Mouse (Mus musculus) limb, embryonic 14.5 days (tissue): ENCODE measurements at regions not wholly inside any gene's neighbourhood (a gene's known extent, or its start where the extent isn't known, plus 50 kb on each side); places are given as distances from the start of the nearest gene placed in this dataset.

Experiments used
- ATAC-seq: fragments of 200-750 bp; cut with Nextera tagmentation; 2 replicates; pipeline ENCODE4 v1.8.0; 2017; ENCODE audit warnings: low read depth, moderate number of reproducible peaks, moderate TSS enrichment; ENCODE audit not compliant: low FRiP score
- DNase-seq: peaks from one replicate; pipeline ENCODE4 v3.0.0-alpha.2; 2015; ENCODE audit warnings: low spot score
- H3K27ac ChIP-seq: fragments of 300-500 bp; sonication (generic); replicated peaks from 2 replicates; pipeline ENCODE4 v1.5.1; 2014; ENCODE audit warnings: low read depth, mild to moderate bottlenecking, low read length, moderate library complexity, mixed read lengths
- H3K27me3 ChIP-seq: fragments of 300-500 bp; sonication (generic); 2 replicates; pipeline ENCODE4 v1.6.1; 2014; ENCODE audit warnings: low read length, mixed read lengths; ENCODE audit not compliant: control insufficient read depth, insufficient read depth
- H3K36me3 ChIP-seq: fragments of 300-500 bp; sonication (generic); 2 replicates; pipeline ENCODE4 v1.6.1; 2014; ENCODE audit warnings: mild to moderate bottlenecking, low read length, moderate library complexity, mixed read lengths; ENCODE audit not compliant: control insufficient read depth, insufficient read depth
- H3K4me1 ChIP-seq: fragments of 300-500 bp; sonication (generic); 2 replicates; pipeline ENCODE4 v1.6.1; 2014; ENCODE audit warnings: antibody characterized with exemption, low read length, mixed read lengths; ENCODE audit not compliant: control insufficient read depth, insufficient read depth
- H3K4me2 ChIP-seq: fragments of 300-500 bp; sonication (generic); replicated peaks from 2 replicates; pipeline ENCODE4 v1.6.1; 2014; ENCODE audit warnings: low read depth, mild to moderate bottlenecking, low read length, moderate library complexity; ENCODE audit not compliant: severe bottlenecking
- H3K4me3 ChIP-seq: fragments of 300-500 bp; sonication (generic); replicated peaks from 2 replicates; pipeline ENCODE4 v1.5.1; 2014; ENCODE audit warnings: low read length
- H3K9ac ChIP-seq: fragments of 300-500 bp; sonication (generic); 2 replicates; pipeline ENCODE4 v1.6.1; 2014; ENCODE audit warnings: mild to moderate bottlenecking, low read depth, low read length, moderate library complexity; ENCODE audit not compliant: severe bottlenecking
- H3K9me3 ChIP-seq: fragments of 300-500 bp; sonication (generic); 2 replicates; pipeline ENCODE4 v1.6.1; 2016; ENCODE audit warnings: low read length; ENCODE audit not compliant: control insufficient read depth
- POLR2A ChIP-seq: fragments of 200-500 bp; IDR thresholded peaks from 2 replicates; pipeline ENCODE4 v1.8.0; 2012; ENCODE audit warnings: inconsistent platforms, mild to moderate bottlenecking, moderate library complexity, borderline replicate concordance; ENCODE audit not compliant: insufficient read depth, insufficient read length; ENCODE audit errors: extremely low read depth
- WGBS: fragments of 180-500 bp; shearing (Covaris S2); extraction: QIAGEN DNeasy Blood & Tissue Kit; methylation state at CpG from one replicate; pipeline ENCODE4 v1.1.7; 2014; 5-methylcytosine and 5-hydroxymethylcytosine counted together

DNA sequence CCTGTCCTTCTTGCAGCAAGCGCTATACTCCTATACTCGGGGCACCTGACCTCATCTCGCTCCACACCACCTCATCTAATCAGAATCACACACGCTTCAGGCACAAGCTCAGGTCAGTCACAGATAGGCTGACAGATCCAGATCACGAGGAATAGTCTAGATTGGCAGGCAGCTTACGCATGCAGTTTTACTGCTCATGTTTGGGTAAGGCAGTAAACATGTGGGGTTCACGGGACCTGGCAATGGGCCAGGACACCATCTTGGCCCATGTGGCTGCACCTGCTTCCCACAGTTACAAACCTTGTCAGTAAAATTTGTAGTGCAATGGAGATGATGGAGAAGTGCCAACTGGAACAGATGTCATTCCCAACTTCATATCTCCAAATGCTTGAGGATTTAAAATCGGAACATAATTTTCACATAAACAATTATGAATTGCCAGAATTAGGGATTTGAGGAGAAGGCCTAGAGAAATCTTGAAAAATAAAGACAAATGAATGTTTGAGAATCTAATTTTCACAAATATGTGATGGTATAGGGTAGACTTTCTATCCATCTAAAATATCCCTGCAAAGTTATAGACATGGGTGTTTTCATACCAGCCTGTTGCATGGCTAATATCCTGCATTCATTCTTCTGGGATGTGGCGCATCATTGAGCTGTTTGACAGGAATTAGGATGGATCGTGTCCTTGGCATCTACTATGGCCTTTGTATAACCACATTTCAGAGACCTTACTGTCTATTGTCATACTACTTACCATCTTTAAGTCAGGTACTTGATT lies 111.5 kb upstream of the 2610001J05Rik start:
- Histone ChIP-seq H3K27ac (no peak overlapping the region), H3K36me3 (no peaks in the 10 kb centered on the region), H3K4me2 (no peak overlapping the region), H3K27me3 (no peaks in the 10 kb centered on the region), H3K9me3 (peaks cover 5% of the 10 kb centered on the region; the same call in 1 of the 2 replicates), H3K4me1 (no peaks in the 10 kb centered on the region), H3K4me3 (no peak overlapping the region), H3K9ac (no peak overlapping the region)
- WGBS: 81% methylated on average over 10 of the region's 10 CpGs
- no peak for ATAC-seq
- no peak for TF ChIP-seq POLR2A
- DNase-seq: peak; percentile 8

DNA sequence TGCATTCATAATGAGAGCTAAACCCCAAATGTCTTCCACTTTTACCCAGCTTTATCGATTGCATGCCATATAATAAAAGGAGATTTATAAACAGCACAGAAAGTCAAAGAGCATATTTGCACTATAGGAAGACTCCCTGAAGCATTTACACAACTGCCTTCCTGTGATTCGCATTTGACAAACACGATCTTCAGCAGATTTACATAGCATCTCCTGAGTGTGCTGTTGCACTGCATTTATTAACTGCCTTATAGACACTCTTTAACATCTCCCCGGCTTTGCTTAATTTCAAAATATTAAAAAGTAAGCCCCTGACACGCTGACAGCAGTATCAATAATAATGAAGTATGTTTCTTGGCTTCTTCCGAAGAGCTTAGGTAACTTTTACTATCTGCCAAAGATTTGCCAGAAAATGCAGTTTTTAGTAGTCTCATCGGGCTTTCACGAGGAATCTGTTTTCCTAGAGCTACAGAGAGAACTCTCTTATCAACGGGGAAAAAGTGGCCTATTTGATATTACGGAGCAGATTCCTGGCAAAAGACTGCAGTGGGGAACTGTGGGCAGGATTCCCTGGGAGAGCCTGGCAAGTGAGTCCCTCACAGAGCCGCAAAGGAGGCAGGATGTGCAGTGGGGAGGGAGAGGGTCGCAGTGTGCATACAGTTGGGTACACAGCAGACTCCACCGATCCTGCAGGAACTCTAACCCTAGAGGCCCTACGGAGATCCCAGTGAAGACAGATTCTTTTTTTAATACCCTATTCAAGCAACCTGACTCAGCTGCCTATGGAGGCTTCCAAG lies 103.6 kb upstream of the 2610001J05Rik start:
- no peaks in the 10 kb centered on the region for H3K36me3 ChIP-seq
- H3K4me1 ChIP-seq: no peaks in the 10 kb centered on the region
- DNase-seq (peak; percentile 6), ATAC-seq (no peak)
- H3K27me3 ChIP-seq: no peaks in the 10 kb centered on the region
- no peak overlapping the region for H3K4me3 ChIP-seq
- no peak overlapping the region for H3K27ac ChIP-seq
- WGBS: 71% methylated on average over 14 of the region's 14 CpGs
- no peak for TF ChIP-seq POLR2A
- H3K9ac ChIP-seq: no peak overlapping the region
- no peak overlapping the region for H3K4me2 ChIP-seq
- peaks cover 7% of the 10 kb centered on the region; the same call in 1 of the 2 replicates for H3K9me3 ChIP-seq

DNA sequence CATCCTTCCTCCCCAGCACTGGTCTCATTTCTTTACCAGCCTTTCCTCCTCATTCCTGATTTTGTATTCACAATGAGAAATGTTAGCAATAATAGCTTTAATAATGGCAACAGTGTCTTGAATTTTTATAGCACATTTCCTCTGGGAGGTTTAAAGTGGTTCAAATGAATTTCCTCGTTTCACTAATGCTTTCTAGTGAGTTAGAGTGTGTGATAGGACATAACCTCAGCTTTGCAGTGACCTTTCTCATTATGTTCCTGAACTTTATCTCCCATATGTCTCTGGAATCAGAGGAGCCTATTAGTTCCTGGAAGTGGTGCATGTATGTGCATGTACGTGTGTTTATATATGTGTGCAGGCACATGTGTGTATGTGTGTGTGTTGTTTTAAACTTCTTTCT lies 93.2 kb upstream of the 2610001J05Rik start:
- Histone ChIP-seq H3K9me3 (peaks cover under 1% of the 10 kb centered on the region; the same call in 1 of the 2 replicates), H3K27ac (no peak overlapping the region), H3K9ac (no peak overlapping the region), H3K4me1 (no peaks in the 10 kb centered on the region), H3K36me3 (no peaks in the 10 kb centered on the region), H3K4me2 (no peak overlapping the region), H3K27me3 (no peaks in the 10 kb centered on the region), H3K4me3 (no peak overlapping the region)
- no peak for ATAC-seq
- WGBS: 47% methylated on average over 2 of the region's 2 CpGs
- TF ChIP-seq POLR2A: no peak
- DNase-seq: no peak

DNA sequence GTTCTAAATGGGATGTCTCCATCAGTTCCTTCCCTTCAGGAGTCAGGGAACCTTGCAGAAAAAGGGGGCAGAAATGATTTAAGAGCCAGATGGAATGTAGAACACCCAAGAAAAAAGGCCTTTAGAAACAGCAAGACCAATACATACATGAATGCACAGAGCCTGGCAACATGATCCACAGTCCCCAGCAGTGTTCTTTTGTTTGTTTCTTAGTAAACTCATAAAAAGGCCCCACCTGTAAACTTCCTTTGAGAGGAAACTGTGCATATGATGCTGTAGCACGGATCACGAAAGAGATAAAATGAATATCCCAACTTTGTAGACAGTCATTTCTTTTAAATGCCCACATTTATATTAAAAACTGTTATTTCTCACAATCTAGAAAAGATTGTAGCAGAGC lies 92.7 kb upstream of the 2610001J05Rik start:
- no peak overlapping the region for H3K27ac ChIP-seq
- no peak overlapping the region for H3K4me2 ChIP-seq
- H3K4me1 ChIP-seq: no peaks in the 10 kb centered on the region
- H3K9ac ChIP-seq: no peak overlapping the region
- no peaks in the 10 kb centered on the region for H3K27me3 ChIP-seq
- no peak overlapping the region for H3K4me3 ChIP-seq
- H3K9me3 ChIP-seq: no peaks in the 10 kb centered on the region
- no peaks in the 10 kb centered on the region for H3K36me3 ChIP-seq
- DNase-seq: no peak
- 70% methylated on average over 2 of the region's 2 CpGs for WGBS
- no peak for TF ChIP-seq POLR2A
- no peak for ATAC-seq

DNA sequence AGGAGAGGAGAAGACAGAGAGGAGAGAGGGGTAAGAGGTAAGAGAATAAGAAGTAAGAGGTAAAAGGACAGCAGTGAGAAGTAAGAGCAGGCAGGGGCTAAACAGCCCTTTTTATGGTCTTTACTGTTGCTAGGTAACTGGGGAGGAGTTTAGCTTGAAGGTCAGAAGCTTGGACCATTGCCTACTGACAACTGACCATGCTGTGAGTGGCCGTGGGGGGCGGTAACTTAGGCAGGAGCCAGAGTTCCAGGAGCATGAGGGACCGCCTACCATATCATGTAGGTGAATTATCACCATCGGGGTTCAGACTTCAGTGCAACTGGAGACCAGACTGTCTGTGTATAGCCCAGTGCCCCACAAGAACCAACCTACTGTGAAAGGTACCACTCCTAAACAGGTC lies 78.3 kb upstream of the 2610001J05Rik start:
- WGBS: 75% methylated on average over 4 of the region's 4 CpGs
- ATAC-seq (no peak), DNase-seq (no peak)
- no peaks in the 10 kb centered on the region for H3K36me3 ChIP-seq
- H3K4me1 ChIP-seq: no peaks in the 10 kb centered on the region
- H3K4me2 ChIP-seq: no peak overlapping the region
- H3K9me3 ChIP-seq: no peaks in the 10 kb centered on the region
- no peak for TF ChIP-seq POLR2A
- H3K27me3 ChIP-seq: no peaks in the 10 kb centered on the region
- no peak overlapping the region for H3K27ac ChIP-seq
- H3K9ac ChIP-seq: no peak overlapping the region
- H3K4me3 ChIP-seq: no peak overlapping the region
